Mouse (Mus musculus): ENCODE measurements around the gene Map3k5. TPM values are rescaled to one million over a fixed set of nuclear protein-coding genes. Genes with fewer than 3 reads are reported as not detected.
"Not testable (repeated sequence)": the region's sequence is repeated elsewhere in the genome, so short reads cannot be mapped to it uniquely, and the experiment has no call there.

The Map3k5 gene
- polyA plus RNA-seq, 1 experiment from 2014 or later, result 0.88 TPM

DNA sequence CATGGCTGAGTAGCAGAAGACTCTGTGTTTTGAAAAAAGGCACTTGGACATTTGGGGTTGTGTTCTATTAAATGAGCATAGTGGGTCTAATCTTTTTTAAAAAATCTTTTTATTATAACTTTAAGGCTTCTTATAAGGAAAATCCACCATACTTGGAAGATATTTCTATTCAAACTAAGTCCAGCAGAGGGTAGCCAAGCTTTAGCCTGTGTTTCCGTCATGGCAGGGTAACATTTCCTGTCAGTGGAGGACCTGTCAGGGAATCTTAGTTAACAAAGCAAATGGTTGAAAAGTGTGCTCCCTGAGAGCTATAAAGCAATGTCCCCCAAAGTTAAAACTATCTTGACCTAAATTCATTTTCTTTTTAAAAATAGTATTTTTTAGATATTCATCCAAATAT is 22.7 kb upstream of the Map3k5 start:
- H3K9me3 ChIP-seq, result no peaks in the 10 kb centered on the region
- WGBS, result 24% methylated on average over 1 of the region's 1 CpGs

GRCm38 (mm10) chr10:19913806-19914205 is 20.5 kb upstream of the Map3k5 start:
- Histone ChIP-seq H3K4me1 (no peaks in the 10 kb centered on the region), H3K9ac (replicated peaks) (no peak overlapping the region), H3K9me3 (no peaks in the 10 kb centered on the region), H3K36me3 (no peaks in the 10 kb centered on the region), H3K27ac (replicated peaks) (no peak overlapping the region), H3K4me2 (replicated peaks) (no peak overlapping the region), H3K27me3 (no peaks in the 10 kb centered on the region), H3K4me3 (no peak overlapping the region)
- ATAC-seq (replicated peaks), result no peak
- 90% methylated on average over 4 of the region's 4 CpGs for WGBS

More for the DNA sequence above, 22.7 kb upstream of the Map3k5 start:
- Histone ChIP-seq H3K4me3 (no peak overlapping the region), H3K4me2 (replicated peaks) (no peak overlapping the region), H3K36me3 (no peaks in the 10 kb centered on the region), H3K27me3 (no peaks in the 10 kb centered on the region), H3K27ac (replicated peaks) (no peak overlapping the region), H3K4me1 (no peaks in the 10 kb centered on the region), H3K9ac (replicated peaks) (no peak overlapping the region)
- no peak for ATAC-seq (replicated peaks)

- Histone ChIP-seq H3K4me1 (no peaks in the 10 kb centered on the region), H3K4me2 (replicated peaks) (no peak overlapping the region), H3K9ac (replicated peaks) (no peak overlapping the region), H3K27me3 (no peaks in the 10 kb centered on the region), H3K4me3 (no peak overlapping the region), H3K36me3 (no peaks in the 10 kb centered on the region), H3K9me3 (no peaks in the 10 kb centered on the region), H3K27ac (replicated peaks) (no peak overlapping the region)
- ATAC-seq (replicated peaks), result peak; percentile 72
- WGBS, result 38% methylated on average over 1 of the region's 1 CpGs
Measured at GRCm38 (mm10) chr10:19915301-19915700, 19.0 kb upstream of the Map3k5 start.

DNA sequence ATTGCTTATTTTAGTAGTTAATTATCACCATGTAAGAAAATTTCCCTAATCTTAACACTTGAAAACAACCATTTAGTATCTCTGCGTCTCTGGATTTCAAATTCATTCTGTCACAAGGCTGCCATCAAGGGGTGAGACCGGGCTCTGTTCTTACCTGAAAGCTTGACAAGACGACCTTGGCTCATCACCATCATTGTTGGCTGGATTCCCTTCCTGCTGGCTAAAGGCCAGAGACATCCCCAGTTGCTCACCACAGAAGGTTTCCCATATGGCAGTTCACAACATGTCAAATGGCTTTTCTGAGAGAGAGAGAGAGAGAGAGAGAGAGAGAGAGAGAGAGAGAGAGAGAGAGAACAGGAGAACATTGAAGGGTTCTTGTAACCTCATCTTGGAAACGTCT is 11.9 kb upstream of the Map3k5 start:
- H3K36me3 ChIP-seq, result no peaks in the 10 kb centered on the region
- H3K9ac ChIP-seq (replicated peaks), result no peak overlapping the region
- H3K4me3 ChIP-seq, result no peak overlapping the region
- H3K4me2 ChIP-seq (replicated peaks), result no peak overlapping the region
- H3K4me1 ChIP-seq, result no peaks in the 10 kb centered on the region
- H3K27ac ChIP-seq (replicated peaks), result no peak overlapping the region
- ATAC-seq (replicated peaks), result 0 out of 2 replicates have a peak, but pooled peaks have one; percentile 48
- 27% methylated on average over 4 of the region's 4 CpGs for WGBS
- H3K9me3 ChIP-seq, result no peaks in the 10 kb centered on the region
- no peaks in the 10 kb centered on the region for H3K27me3 ChIP-seq

GRCm38 (mm10) chr10:19924256-19924655 is 10.0 kb upstream of the Map3k5 start:
- no peaks in the 10 kb centered on the region for H3K36me3 ChIP-seq
- no peak overlapping the region for H3K4me3 ChIP-seq
- no peak overlapping the region for H3K27ac ChIP-seq (replicated peaks)
- H3K4me1 ChIP-seq, result no peaks in the 10 kb centered on the region
- no peaks in the 10 kb centered on the region for H3K27me3 ChIP-seq
- H3K9ac ChIP-seq (replicated peaks), result no peak overlapping the region
- H3K9me3 ChIP-seq, result no peaks in the 10 kb centered on the region
- no peak for ATAC-seq (replicated peaks)
- no peak overlapping the region for H3K4me2 ChIP-seq (replicated peaks)
- 72% methylated on average over 2 of the region's 2 CpGs for WGBS

- ATAC-seq (replicated peaks); H3K4me3 ChIP-seq; H3K9ac ChIP-seq (replicated peaks); H3K27ac ChIP-seq (replicated peaks); H3K27me3 ChIP-seq; H3K4me2 ChIP-seq (replicated peaks); H3K9me3 ChIP-seq; H3K4me1 ChIP-seq; H3K36me3 ChIP-seq: not testable (repeated sequence)
- 94% methylated on average over 4 of the region's 4 CpGs for WGBS
Measured at GRCm38 (mm10) chr10:19926391-19926897, 7.8 kb upstream of the Map3k5 start.

GRCm38 (mm10) chr10:19928205-19928604 is 6.1 kb upstream of the Map3k5 start:
- no peaks in the 10 kb centered on the region for H3K9me3 ChIP-seq
- 77% methylated on average over 1 of the region's 1 CpGs for WGBS
- peaks cover 13% of the 10 kb centered on the region; the same call in 1 of the 2 replicates for H3K27me3 ChIP-seq
- H3K4me3 ChIP-seq, result no peak overlapping the region
- peaks cover 3% of the 10 kb centered on the region for H3K4me1 ChIP-seq
- H3K9ac ChIP-seq (replicated peaks), result no peak overlapping the region
- H3K27ac ChIP-seq (replicated peaks), result no peak overlapping the region
- no peak overlapping the region for H3K4me2 ChIP-seq (replicated peaks)
- no peaks in the 10 kb centered on the region for H3K36me3 ChIP-seq
- no peak for ATAC-seq (replicated peaks)

DNA sequence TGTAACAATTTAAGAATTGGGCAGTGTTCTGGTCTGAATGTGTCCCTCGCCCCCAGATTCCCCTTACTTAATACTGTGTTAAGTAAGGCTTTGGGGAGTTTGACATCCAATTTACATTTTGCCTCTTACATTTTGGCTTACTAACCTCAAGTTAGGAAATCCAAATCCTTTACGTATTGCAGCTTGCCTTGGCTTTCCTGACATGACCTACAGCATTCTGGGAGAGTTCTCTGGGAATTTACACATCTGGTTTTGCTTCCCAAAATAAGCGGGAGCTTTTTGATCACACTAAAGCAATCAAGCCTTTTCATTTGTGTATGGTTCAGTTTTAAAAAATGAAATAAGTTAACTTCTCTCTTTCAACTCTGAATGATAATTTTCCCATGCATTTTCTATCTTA is 1.3 kb upstream of the Map3k5 start:
- peak overlapping the region; percentile 70; the same call in 1 of the 2 replicates for H3K4me3 ChIP-seq
- peaks cover 18% of the 10 kb centered on the region; the same call in 1 of the 2 replicates for H3K27me3 ChIP-seq

GRCm38 (mm10) chr10:19933511-19934383 is 525 bp upstream of the Map3k5 start:
- ATAC-seq (replicated peaks), result peak; percentile 84
- Histone ChIP-seq H3K4me3 (peak overlapping the region; percentile 70), H3K9ac (replicated peaks) (peak overlapping the region; percentile 64), H3K27me3 (peaks cover 18% of the 10 kb centered on the region; the same call in 1 of the 2 replicates), H3K27ac (replicated peaks) (peak overlapping the region; percentile 60), H3K4me1 (peaks cover 16% of the 10 kb centered on the region), H3K4me2 (replicated peaks) (peak overlapping the region; percentile 98), H3K36me3 (no peaks in the 10 kb centered on the region), H3K9me3 (no peaks in the 10 kb centered on the region)
- under 1% methylated on average over 89 of the region's 97 CpGs for WGBS

More for the DNA sequence above, 1.3 kb upstream of the Map3k5 start:
- no peaks in the 10 kb centered on the region for H3K9me3 ChIP-seq
- no peak overlapping the region for H3K27ac ChIP-seq (replicated peaks)
- no peaks in the 10 kb centered on the region for H3K36me3 ChIP-seq
- peak overlapping the region; percentile 98 for H3K4me2 ChIP-seq (replicated peaks)
- no peak for ATAC-seq (replicated peaks)
- 53% methylated on average over 3 of the region's 3 CpGs for WGBS
- peaks cover 16% of the 10 kb centered on the region for H3K4me1 ChIP-seq
- no peak overlapping the region for H3K9ac ChIP-seq (replicated peaks)

GRCm38 (mm10) chr10:19935295-19935623 is 987 bp downstream of the Map3k5 start:
- Histone ChIP-seq H3K4me3 (peak overlapping the region; percentile 70), H3K9ac (replicated peaks) (peak overlapping the region; percentile 64; the same call in 1 of the 2 replicates), H3K9me3 (no peaks in the 10 kb centered on the region), H3K27ac (replicated peaks) (no peak overlapping the region), H3K4me1 (peaks cover 16% of the 10 kb centered on the region), H3K4me2 (replicated peaks) (peak overlapping the region; percentile 98), H3K36me3 (no peaks in the 10 kb centered on the region), H3K27me3 (peaks cover 18% of the 10 kb centered on the region; the same call in 1 of the 2 replicates)
- 6% methylated on average over 10 of the region's 10 CpGs for WGBS
- no peak for ATAC-seq (replicated peaks)

- Histone ChIP-seq H3K4me3 (no peak overlapping the region), H3K27me3 (peaks cover 18% of the 10 kb centered on the region; the same call in 1 of the 2 replicates), H3K9me3 (no peaks in the 10 kb centered on the region), H3K4me2 (replicated peaks) (0 out of 2 replicates have a peak overlapping the region, but pooled peaks have one; percentile 98), H3K9ac (replicated peaks) (no peak overlapping the region), H3K27ac (replicated peaks) (no peak overlapping the region), H3K4me1 (peaks cover 16% of the 10 kb centered on the region), H3K36me3 (no peaks in the 10 kb centered on the region)
- ATAC-seq (replicated peaks), result no peak
- 31% methylated on average over 4 of the region's 4 CpGs for WGBS
Measured at GRCm38 (mm10) chr10:19935821-19936367, 1.6 kb downstream of the Map3k5 start.

DNA sequence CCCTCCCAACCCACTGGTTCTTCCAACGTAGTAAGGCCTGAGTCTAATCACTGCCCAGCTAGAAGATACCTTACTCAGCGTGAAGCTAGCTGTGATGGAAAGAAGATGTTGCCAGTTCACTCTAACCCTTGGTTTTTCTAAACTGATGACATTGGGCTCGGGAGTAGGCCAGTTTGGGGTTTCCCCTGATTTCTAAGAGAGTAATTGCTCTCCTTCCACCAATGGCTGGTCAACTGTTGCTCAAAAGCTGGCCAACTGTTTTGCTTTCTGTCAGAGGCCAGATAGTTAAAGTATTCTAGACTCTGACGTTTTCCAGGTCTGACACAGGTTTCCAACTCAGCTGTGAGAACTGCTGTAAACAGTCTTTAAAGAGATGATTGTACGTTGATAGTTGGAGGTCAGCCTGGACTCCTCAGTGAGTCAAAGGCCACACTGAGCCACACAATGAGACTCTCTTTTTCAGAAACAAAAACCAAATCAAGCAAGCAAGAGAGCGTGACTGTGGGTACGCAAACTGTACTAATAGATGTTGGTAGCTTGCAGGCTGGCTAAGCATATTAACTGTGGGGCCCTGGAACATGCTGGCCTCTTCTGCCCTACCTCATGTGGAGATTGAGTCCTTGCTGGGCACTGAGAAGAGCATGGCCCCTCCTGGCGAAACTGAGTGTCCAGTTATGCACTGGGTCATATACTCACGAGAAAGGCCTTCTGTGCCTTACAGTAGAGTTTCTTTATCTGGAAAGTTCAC is 2.9 kb downstream of the Map3k5 start:
- Histone ChIP-seq H3K4me2 (replicated peaks) (no peak overlapping the region), H3K36me3 (no peaks in the 10 kb centered on the region), H3K27ac (replicated peaks) (no peak overlapping the region), H3K4me1 (peaks cover 16% of the 10 kb centered on the region), H3K27me3 (peaks cover 15% of the 10 kb centered on the region; the same call in 1 of the 2 replicates), H3K9ac (replicated peaks) (no peak overlapping the region), H3K4me3 (no peak overlapping the region), H3K9me3 (no peaks in the 10 kb centered on the region)
- ATAC-seq (replicated peaks), result no peak
- WGBS, result 73% methylated on average over 9 of the region's 9 CpGs

Measured in forebrain, embryonic 15.5 days (tissue).